Mouse (Mus musculus) right cerebral cortex, postnatal 36 days (tissue): Measurements from ENCODE around the gene Hmx1.
A peak's percentile ranks its signal among the peaks of the same experiment; 100 is the strongest.

Experiments used
- DNase-seq, 2 experiments: peaks; one replicate each; pipeline ENCODE4 v3.0.0; 2022; ENCODE audit warnings: low spot score in 2 of 2, mixed read lengths in 1 of 2

The Hmx1 gene

DNA sequence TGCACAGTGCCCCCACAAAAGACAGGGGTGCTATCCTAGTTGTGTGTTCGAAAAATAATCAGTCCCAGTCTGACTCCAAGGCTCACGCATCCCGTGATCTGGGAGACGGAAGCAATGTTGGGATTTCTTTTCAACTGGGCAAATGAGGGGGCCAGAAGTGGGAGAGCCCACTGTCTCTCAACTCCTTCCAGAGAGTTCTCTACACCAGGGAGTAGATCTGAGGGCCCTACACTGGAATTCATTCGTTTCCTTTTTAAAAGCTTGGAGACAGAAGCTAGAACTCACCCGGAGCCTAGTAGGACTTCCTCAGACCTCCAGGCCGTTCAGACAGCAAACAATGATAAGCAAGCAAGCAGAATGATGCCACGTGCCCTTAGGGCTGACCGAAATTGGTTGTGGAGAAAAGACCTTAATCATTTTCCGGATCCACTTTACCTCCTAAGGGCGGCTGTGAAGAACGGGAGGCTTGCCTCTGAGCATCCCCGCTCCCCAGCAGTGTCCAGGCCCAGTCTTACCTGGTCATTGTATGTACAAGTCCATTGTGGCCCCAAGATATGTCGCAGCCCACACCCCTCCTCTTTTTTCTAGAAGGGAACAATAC is 9.5 kb downstream of the Hmx1 start:
- DNase-seq: no peak

DNA sequence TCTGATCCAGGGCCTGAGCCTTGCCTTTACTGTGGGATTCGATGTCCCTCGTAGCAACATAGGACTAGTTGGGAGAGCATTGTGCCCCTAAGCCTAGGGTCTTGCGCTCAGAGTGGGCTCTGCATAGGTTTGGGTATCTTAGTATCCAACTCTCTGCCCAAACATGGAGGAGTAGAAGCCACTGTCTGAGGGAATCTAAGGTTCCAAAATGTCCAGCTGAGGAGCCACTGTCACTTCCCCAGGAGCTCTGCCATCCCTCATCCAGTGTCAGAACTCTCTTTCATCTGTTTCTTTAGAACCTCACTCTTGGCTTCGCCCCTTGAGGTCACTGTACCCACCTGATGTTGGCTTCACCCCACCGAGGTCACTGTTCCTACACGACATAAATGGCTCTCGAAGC is 10.2 kb downstream of the Hmx1 start:
- DNase-seq: no peak

DNA sequence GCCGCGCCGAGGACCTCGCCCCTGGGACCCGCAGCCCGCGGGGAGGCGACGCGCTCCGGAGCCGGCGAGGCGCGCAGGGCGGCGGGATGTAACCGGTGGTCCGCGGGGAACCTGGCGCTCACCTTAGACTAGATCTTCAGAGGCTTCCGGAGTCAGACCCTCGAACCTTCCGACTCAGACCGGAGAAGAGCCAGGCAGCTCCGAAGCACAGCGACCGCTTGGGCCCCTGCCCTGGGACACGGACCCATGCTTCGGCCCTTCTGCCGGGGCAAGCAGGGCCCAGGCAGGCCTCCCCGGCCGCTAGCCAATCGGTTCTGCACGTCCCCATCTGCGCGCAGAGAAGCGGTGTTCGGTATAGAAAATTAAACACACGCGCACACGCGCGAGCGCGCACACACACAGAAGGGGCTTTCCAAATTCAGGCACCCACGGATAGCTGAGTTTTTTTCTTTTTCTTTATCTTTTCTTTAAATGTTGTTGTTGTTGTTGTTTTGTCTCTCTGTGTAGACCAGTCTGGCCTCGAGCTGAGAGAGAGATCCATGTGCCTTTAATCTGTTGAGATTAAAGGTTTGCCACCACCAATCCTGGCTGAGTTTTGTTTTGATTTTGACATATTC is 10.9 kb downstream of the Hmx1 start:
- DNase-seq: no peak

DNA sequence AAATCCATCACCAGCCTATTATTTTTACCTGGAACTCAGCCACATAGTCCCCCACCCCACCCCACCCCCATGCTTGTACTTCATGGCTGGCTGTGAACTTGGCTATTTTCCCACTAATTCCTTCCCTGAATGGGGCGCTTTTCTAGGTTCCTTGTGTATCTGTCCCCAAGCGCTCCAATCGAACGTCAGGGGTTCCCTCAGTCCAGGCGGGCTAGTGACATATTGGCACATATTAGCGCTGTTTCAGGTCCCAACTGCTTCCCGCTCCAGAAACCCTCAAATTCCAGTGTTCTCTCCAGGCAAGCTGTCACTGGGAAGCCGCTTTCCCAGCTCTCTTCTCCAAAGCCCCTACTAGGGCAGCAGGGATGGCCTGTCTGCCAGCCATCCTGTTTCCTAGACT is 12.3 kb downstream of the Hmx1 start:
- no peak for DNase-seq

DNA sequence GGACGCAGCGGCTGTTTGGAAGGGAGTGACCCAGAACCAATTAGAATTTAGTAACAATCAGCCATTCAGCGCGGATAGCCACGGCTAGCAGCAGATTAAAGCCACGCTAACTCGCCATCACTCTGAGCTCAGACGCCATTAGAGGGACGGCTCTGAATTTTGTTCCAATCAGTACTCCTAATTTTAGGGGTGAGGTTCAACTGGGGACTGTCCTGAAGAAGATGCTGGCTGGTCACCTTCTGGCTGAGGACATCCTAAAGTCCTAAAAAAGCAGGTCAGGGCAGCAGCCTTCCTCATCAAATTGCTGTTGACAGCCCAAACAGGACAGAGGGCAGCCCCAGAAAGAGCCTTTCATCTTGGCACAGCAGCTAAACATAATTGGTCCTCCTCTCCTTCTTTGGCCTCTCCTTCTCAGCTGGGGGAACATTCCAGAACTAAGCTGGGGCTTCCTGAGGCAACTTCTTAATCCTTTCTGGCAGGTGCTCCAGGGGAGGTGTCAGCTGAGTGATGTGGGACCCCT is 18.6 kb downstream of the Hmx1 start:
- no peak for DNase-seq

DNA sequence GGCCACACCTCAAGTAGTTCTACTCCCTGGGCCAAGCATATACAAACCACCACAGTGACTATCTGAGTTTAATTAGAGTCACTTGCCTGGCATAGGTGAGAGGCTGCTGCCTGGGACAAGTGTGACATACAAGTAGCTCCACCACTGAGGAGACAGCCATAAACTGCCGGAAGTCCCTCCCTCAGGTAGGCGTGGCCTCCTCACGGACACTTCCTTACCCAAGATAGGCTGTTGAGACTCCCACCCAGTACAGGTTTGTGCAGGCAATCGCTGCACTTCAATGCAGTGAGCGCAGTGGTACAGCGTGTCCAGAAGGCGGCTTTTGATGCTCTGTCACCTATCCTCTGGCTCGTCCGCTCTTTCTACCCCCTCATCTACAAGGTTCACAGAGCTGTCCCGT is 22.1 kb downstream of the Hmx1 start:
- no peak for DNase-seq

DNA sequence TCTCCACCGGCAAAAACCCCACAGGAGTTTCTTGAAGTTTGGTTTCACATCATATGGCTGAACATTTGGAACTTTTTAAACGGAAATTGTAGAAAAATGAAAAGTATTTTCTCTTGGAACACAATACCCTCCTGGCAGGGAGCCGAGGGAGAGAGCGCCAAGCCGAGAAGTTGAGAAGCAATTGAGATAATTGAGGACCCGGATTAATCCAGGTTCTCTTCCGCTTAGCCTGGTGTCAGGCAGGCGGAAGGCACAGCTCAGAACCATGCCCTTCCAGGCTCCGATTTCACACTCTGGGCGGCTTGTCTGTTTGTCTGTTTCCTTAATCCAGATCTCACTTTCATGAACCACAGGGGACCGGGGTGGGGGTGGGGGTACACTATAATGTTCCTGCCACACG is 23.9 kb downstream of the Hmx1 start:
- no peak for DNase-seq

DNA sequence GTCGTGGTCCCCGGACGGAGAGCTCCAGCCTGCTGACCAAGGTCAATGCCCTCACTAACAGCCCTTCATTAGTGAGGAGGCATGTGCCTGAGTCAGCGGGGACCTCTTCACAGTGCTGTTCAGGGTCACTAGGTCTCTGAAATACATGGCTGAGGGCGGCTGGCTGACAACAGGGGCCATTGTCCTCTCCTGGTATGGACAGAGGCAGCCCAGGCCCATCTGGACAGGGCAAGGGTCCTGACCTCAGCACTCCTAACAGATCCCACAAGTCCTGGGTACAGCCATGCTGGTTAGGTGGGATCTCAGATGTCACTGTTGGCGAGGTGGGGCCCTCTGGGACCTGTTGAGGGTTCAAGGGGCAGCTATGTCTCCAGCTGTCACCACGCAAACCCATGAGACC is 28.8 kb downstream of the Hmx1 start:
- DNase-seq: no peak

DNA sequence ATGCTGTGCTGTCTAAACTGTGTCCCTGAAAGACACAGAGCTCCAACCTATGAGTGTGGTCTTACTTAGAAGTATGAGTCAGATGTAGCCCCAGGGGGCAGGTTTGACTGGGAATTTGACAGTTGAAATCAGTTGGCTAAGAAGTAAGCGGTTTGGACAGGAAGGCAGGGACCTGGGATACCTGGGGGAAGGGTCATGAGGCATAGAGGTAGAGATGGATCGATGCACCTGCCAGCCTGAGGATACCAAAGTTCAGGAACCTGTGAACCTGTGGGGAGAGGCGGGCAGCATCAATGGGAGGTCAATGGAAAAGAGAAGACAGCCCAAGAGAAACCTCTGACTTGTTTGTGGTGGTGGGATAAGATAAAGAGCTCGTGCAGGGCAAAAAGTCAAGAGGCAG is 32.7 kb downstream of the Hmx1 start:
- DNase-seq: no peak

DNA sequence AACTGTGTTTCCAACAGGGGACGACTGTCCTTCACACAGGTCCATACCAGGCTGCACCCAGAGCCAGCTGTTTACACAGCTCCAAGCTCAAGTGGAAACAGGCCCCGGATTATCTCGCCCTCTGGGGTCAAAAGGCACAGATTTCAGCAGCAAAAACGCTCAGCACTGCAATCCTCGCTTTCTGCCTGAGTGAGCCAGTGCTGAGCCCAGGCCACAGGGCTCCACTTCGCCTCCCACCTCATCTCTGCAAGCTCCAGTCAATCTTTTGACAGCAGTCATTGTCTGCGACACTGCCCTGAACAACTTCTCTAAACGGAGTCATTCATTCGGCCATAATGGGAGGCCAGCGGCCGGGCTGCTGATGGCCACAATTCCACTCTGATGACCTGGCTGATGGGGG is 36.3 kb downstream of the Hmx1 start:
- no peak for DNase-seq

DNA sequence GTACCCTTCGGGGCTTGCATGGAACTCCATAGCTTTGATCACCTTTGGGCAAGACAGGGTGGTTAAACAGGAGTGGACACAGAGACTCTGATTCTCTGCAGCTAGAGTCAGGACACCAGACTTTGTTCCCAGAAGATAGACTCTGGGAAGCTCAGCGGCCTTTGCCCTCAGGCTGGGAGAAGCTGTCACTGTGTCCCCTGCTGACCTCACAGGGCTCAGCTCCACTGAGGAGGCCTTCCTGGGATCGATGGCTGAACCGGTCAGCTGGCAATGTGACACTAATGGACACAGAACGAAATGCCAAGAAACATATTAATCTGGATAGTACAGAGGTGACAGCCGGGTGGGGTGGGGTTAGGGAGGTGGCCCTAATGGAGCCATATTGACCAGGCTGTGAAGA is 39.0 kb downstream of the Hmx1 start:
- no peak for DNase-seq

DNA sequence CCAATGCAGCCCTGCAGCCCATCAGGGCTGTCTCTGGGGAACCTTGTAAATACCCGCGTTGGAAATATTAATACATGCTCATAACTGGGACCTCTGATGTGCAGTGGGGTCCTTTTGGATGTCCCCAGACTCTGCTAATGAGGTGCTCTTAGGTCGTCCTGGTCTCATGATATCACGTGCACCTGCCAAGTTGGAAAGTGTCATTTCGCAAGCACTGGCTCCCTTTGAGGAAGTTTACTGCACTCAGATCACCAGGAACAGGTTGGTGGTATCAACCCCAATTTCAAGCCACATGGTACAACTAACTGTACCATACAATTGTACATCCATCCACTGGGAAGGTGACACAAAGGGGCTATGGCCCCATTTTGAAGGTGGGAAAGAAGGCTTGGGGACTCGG is 39.5 kb downstream of the Hmx1 start:
- no peak for DNase-seq

DNA sequence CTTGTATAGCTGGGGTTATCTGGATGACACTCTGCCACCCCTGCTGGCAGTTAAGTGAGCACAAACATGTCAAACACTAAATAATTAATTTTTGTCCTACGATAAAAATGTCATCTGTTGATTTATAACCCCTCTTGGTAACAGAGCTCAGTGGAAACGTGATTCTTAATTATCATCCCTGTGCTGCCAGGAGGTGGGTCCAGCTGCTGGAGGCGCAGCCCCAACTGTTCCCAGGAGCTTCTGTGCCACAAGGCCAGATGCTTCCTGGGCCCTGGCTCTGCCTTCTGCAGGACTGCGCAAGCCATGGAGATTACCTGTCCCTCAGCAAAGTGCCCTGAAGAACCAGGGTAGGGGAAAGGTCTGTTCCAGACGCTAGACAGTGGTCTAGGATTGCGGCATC is 43.2 kb downstream of the Hmx1 start:
- DNase-seq: no peak

DNA sequence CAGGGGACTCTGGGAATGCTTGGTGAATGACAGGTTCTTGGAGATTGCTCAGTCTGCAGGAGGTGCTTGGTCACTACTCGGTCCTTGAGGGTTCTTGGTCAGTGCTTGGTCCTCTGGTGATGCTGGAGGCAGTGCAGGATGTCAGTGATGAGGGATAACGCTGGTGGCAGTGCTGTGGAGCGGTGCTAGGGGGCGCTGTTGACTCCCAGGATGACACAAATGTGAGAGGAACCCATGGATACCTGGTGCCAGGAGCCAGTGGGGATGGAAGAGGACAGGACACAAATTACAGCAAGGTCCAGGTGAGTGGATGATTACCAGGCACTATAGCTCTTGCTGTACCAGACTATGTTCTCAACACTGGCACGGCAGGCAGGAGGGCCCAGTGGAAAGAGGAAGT is 45.1 kb downstream of the Hmx1 start:
- DNase-seq: no peak

DNA sequence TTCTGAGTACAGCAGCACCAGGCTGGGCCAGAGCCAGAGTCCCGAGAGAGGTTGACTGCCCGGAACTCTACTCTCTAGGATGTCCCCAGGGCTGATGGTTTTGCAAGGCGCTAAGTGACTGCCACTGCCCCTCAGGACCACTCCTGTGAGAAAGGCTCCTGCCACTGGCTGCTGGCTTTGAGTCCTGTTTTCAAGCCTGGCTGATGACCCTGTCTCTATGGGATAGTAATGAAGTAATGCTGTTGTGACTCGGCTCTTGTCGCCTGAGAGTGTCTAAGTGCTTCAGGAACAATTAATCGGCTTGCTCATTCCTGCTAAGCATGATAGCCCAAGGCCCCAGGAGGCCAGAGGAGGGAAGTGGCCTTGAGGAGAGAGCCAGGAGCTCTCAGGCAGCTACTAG is 45.8 kb downstream of the Hmx1 start:
- DNase-seq: no peak

DNA sequence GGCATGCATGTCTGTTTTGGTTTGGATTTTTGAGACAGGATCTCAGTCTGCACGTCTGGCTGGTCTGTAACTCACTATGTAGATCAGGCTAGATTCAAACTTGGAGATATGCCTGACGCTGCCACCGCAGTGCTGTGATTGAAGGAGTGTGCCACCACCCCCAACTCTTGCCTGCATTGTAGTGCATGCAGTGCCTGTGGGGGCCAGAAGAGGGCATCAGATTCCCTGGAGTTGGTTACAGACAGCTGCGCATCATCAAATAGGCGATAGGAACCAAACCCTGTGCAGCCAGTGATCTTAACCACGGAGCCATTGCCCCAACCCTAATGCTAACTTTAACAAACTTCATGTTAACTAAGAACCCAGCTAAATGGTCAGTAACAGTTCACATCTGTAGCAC is 49.9 kb downstream of the Hmx1 start:
- no peak for DNase-seq

DNA sequence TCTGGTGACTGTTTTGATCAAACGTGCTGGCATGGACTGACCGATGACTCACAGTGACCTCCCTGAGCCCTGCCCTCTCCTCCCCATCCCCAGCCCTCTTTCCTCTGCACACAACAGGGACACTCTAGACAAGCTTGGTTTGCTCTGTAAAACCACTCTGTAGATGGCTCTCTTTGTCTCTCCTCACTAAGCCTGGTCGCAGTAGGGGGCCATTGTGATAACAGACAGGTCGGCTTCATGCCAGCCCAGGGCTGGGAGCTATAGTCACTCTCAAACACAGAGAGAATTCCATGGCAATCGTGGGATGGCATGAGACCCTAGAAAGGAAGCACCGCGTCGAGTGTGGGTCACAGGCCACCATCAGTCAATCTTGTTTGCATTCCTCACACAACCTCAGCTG is 51.6 kb downstream of the Hmx1 start:
- no peak for DNase-seq

DNA sequence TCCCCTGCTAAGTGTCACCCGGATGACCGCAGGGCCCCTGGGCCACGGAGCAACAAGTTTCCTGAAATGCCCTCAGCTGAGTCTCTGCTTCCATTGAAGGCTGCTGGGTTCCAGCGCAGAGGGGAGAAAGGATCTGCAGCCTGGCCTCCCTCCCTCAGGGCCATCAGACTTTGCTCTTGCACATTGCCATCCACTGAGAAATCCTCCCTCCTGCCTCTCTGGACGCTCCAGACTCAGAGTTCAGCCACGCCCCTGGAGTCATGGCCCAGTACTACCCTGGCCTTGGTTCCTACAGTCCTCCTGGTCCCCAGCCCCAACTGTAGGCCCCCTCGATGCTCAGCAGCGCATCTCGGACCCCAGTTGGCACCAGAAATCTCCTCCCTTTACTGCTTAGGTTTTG is 52.5 kb downstream of the Hmx1 start:
- no peak for DNase-seq

DNA sequence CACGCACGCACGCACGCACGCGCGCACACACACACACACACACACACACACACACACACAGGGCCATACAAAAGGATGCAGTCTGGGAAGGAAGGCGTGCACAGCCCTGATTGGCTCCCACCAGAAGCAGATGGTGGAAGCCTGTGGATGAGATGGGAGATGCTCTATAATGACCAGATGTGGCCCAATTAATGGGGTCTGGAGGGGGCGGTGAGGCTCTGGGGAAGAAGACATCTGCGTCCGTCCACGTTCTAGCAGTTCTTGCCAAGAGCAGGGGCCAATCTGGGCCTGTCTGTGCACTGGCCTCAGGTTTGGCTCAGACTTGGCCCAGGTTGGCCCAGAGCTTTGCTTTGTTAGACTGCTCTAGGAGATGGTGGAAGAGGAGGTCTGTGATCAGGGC is 55.8 kb downstream of the Hmx1 start:
- no peak for DNase-seq

DNA sequence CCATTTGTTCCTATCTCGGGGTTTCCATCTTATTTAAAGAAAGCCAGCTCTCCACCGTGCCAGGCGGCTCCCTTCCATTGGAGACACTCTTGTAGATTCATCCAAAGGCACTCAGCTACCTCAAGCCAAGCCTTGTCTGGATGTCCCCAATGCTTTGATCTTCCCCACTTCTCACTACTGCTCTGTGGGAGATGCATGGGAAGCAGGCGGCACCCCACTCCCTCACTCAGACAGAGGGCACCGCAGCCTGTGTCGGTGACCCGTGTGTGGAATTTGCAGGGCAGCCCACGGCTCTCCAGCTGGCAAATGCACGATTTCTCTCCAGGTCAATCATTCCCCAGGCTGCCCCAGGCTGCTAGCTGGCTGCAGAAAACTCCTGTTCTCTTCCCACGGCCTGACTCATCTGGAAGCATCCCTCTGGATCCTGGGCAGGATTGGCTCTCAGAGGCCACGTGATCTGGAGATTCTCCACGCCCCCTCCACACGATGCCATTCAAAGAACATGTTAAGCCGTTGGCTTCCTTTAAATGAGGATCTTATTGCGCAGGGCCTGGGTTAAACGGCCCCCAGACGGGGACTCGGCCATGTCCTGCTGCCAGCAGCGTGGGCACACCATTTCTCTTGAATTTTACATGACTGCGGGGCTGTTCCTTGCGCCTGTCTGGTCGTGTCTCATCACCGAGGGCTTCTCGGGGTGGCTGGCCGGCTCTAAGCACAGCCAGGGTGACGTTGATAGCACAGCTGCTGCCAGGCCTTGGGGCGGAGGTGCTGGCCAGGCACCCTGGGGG is 58.9 kb downstream of the Hmx1 start:
- DNase-seq: peak; percentile 74 to 84
